Mouse (Mus musculus) retina, postnatal 1 day (tissue): ENCODE data around the gene Mtmr12.

ENCODE experiments used
- DNase-seq: peaks from one replicate; pipeline ENCODE4 v3.0.0-alpha.2; 2012

The Mtmr12 gene

GRCm38 (mm10) chr15:12279816-12280215 is 75.0 kb downstream of the Mtmr12 start:
- no peak for DNase-seq

- DNase-seq, result no peak
These were observed 80.1 kb downstream of the Mtmr12 start for GRCm38 (mm10) chr15:12284794-12285534.

- DNase-seq, result no peak
These were observed 80.6 kb downstream of the Mtmr12 start for GRCm38 (mm10) chr15:12285535-12285809.

- no peak for DNase-seq
These were observed 85.5 kb downstream of the Mtmr12 start for GRCm38 (mm10) chr15:12290330-12290729.

GRCm38 (mm10) chr15:12291757-12292156 is 86.9 kb downstream of the Mtmr12 start:
- DNase-seq, result no peak

- no peak for DNase-seq
These were observed 91.4 kb downstream of the Mtmr12 start for GRCm38 (mm10) chr15:12296228-12296627.

GRCm38 (mm10) chr15:12298231-12298737 is 93.5 kb downstream of the Mtmr12 start:
- no peak for DNase-seq

GRCm38 (mm10) chr15:12301771-12302170 is 96.9 kb downstream of the Mtmr12 start:
- DNase-seq, result no peak

- no peak for DNase-seq
These were observed 101.6 kb downstream of the Mtmr12 start for GRCm38 (mm10) chr15:12306188-12307071.

GRCm38 (mm10) chr15:12307114-12307513 is 102.3 kb downstream of the Mtmr12 start:
- DNase-seq, result no peak

- no peak for DNase-seq
These were observed 103.7 kb downstream of the Mtmr12 start for GRCm38 (mm10) chr15:12308539-12308938.

- no peak for DNase-seq
These were observed 105.8 kb downstream of the Mtmr12 start for GRCm38 (mm10) chr15:12310676-12311075.

- no peak for DNase-seq
These were observed 106.6 kb downstream of the Mtmr12 start for GRCm38 (mm10) chr15:12311465-12311864.

- DNase-seq, result peak; percentile 35
These were observed 108.4 kb downstream of the Mtmr12 start for GRCm38 (mm10) chr15:12313255-12313654.

GRCm38 (mm10) chr15:12314584-12314983 is 109.8 kb downstream of the Mtmr12 start:
- DNase-seq, result no peak

- no peak for DNase-seq
These were observed 111.2 kb downstream of the Mtmr12 start for GRCm38 (mm10) chr15:12315996-12316395.

GRCm38 (mm10) chr15:12317290-12317689 is 112.5 kb downstream of the Mtmr12 start:
- DNase-seq, result no peak

- no peak for DNase-seq
These were observed 113.6 kb downstream of the Mtmr12 start for GRCm38 (mm10) chr15:12318451-12318850.

GRCm38 (mm10) chr15:12319889-12320288 is 115.1 kb downstream of the Mtmr12 start:
- DNase-seq, result no peak

GRCm38 (mm10) chr15:12320441-12321090 is 115.7 kb downstream of the Mtmr12 start:
- no peak for DNase-seq

GRCm38 (mm10) chr15:12321091-12321787 is 116.4 kb downstream of the Mtmr12 start, which contains the start of gene Golph3:
Golph3 (plus strand) TSS chr15:12321450.
- DNase-seq, result peak; percentile 96

GRCm38 (mm10) chr15:12321788-12322621 is 117.2 kb downstream of the Mtmr12 start, which contains the start of gene 1810049J17Rik:
1810049J17Rik (minus strand) TSS chr15:12321899.
- peak; percentile 43 for DNase-seq
